Mouse (Mus musculus) olfactory bulb, adult 2 months (tissue): Measurements from ENCODE around the gene 4930412O13Rik.

Source experiments
- CTCF ChIP-seq: fragments of 200-500 bp; IDR thresholded peaks from 2 replicates; pipeline ENCODE4 v1.5.1; 2012; ENCODE audit warnings: low read depth, mild to moderate bottlenecking, low read length, moderate library complexity; ENCODE audit not compliant: insufficient read depth
- POLR2A ChIP-seq: fragments of 200-500 bp; IDR thresholded peaks from 2 replicates; pipeline ENCODE4 v1.6.1; 2012; ENCODE audit warnings: mild to moderate bottlenecking, low read depth, low read length, moderate library complexity; ENCODE audit not compliant: insufficient read depth

- no peak for TF ChIP-seq POLR2A
- TF ChIP-seq CTCF = no peak
Observed at GRCm38 (mm10) chr2:9903854-9904560, 23.0 kb downstream of the 4930412O13Rik start.
